Mouse (Mus musculus): ENCODE measurements around the gene Cnn1.

Cnn1 gene

GRCm38 (mm10) chr9:22157516-22158265 lies 58.7 kb downstream of the Cnn1 start:
- no peak for DNase-seq (ENCODE audit: low read depth, low spot score)

Measured in embryo, embryonic 11.5 days (tissue).